Mouse (Mus musculus): ENCODE data around the gene Ccl26. TPM values are rescaled to one million over a fixed set of nuclear protein-coding genes. Genes with fewer than 3 reads are reported as not detected.
A peak's percentile ranks its signal among the peaks of the same experiment; 100 is the strongest.

Gene Ccl26
- polyA plus RNA-seq, 2 experiments: not detected

GRCm38 (mm10) chr5:135511105-135511504 is 52.3 kb downstream of the Ccl26 start:
- Histone ChIP-seq H3K27me3 (ENCODE audit: control insufficient read depth, insufficient read depth, low read length) (no peaks in the 10 kb centered on the region), H3K9ac (replicated peaks) (no peak overlapping the region), H3K27ac (no peak overlapping the region), H3K4me3 (ENCODE audit: insufficient read depth in 1 of 2, low read depth in 2 of 2, low read length in 2 of 2) (no peak overlapping the region), H3K4me2 (ENCODE audit: low read depth) (no peak overlapping the region), H3K4me1 (replicated peaks; ENCODE audit: control insufficient read depth in 2 of 2, insufficient read depth in 2 of 2, low read length in 1 of 2) (no peaks in the 10 kb centered on the region), H3K9me3 (ENCODE audit: control insufficient read depth, low read length) (no peaks in the 10 kb centered on the region), H3K36me3 (replicated peaks; ENCODE audit: control insufficient read depth, insufficient read depth, low read depth) (no peaks in the 10 kb centered on the region)
- 0 out of 2 replicates have a peak, but pooled peaks have one; percentile 10 for TF ChIP-seq CTCF (IDR thresholded peaks at IDR 0.05; ENCODE audit: low read depth)
- no peak for TF ChIP-seq EP300 (IDR thresholded peaks at IDR 0.05; ENCODE audit: low read depth)
- WGBS (ENCODE audit: insufficient replicate concordance): 51% methylated on average over 5 of the region's 5 CpGs
- DNase-seq (ENCODE audit: low read depth in 3 of 3, low spot score in 3 of 3) (no peak), ATAC-seq (ENCODE audit: insufficient read depth) (no peak)

Other genes starting within 250 kb of the Ccl26 start
- 0.03 TPM in 2 replicates for gene Fkbp6, start 213.5 kb downstream of the Ccl26 start, polyA plus RNA-seq (2012; rRNA removed)
- gene Fkbp6, start 213.5 kb downstream of the Ccl26 start, polyA plus RNA-seq (2014; fragmentation: Nextera tagmentation; extraction: Ambion mirVana): not detected in 2 replicates
- gene Trim50, start 210.3 kb downstream of the Ccl26 start, polyA plus RNA-seq (2012; rRNA removed): not detected in 2 replicates
- gene Trim50, start 210.3 kb downstream of the Ccl26 start, polyA plus RNA-seq (2014; fragmentation: Nextera tagmentation; extraction: Ambion mirVana): not detected in 2 replicates
- 12.4 and 13.9 TPM in 2 replicates for gene Nsun5, start 193.6 kb downstream of the Ccl26 start, polyA plus RNA-seq (2012; rRNA removed)
- 10.5 and 12.9 TPM in 2 replicates for gene Nsun5, start 193.6 kb downstream of the Ccl26 start, polyA plus RNA-seq (2014; fragmentation: Nextera tagmentation; extraction: Ambion mirVana)
- 7.6 and 9.7 TPM in 2 replicates for gene Pom121, start 169.0 kb downstream of the Ccl26 start, polyA plus RNA-seq (2012; rRNA removed)
- gene Pom121, start 169.0 kb downstream of the Ccl26 start, polyA plus RNA-seq (2014; fragmentation: Nextera tagmentation; extraction: Ambion mirVana): 5.4 and 7.0 TPM in 2 replicates
- gene Hip1, start 18.4 kb downstream of the Ccl26 start, polyA plus RNA-seq (2012; rRNA removed): 1.5 and 2.2 TPM in 2 replicates
- gene Hip1, start 18.4 kb downstream of the Ccl26 start, polyA plus RNA-seq (2014; fragmentation: Nextera tagmentation; extraction: Ambion mirVana): 2.8 and 2.9 TPM in 2 replicates
- gene Ccl24, start 9.5 kb upstream of the Ccl26 start, polyA plus RNA-seq (2012; rRNA removed): 11.8 and 12.1 TPM in 2 replicates
- 14.4 and 17.8 TPM in 2 replicates for gene Ccl24, start 9.5 kb upstream of the Ccl26 start, polyA plus RNA-seq (2014; fragmentation: Nextera tagmentation; extraction: Ambion mirVana)
- 4.1 and 4.6 TPM in 2 replicates for gene Rhbdd2, start 69.0 kb upstream of the Ccl26 start, polyA plus RNA-seq (2012; rRNA removed)
- gene Rhbdd2, start 69.0 kb upstream of the Ccl26 start, polyA plus RNA-seq (2014; fragmentation: Nextera tagmentation; extraction: Ambion mirVana): 7.8 and 8.3 TPM in 2 replicates
- 21.7 and 27.7 TPM in 2 replicates for gene Por, start 106.5 kb upstream of the Ccl26 start, polyA plus RNA-seq (2012; rRNA removed)
- gene Por, start 106.5 kb upstream of the Ccl26 start, polyA plus RNA-seq (2014; fragmentation: Nextera tagmentation; extraction: Ambion mirVana): 18.1 and 21.4 TPM in 2 replicates
- gene Tmem120a, start 180.9 kb upstream of the Ccl26 start, polyA plus RNA-seq (2012; rRNA removed): 5.4 and 5.7 TPM in 2 replicates
- gene Tmem120a, start 180.9 kb upstream of the Ccl26 start, polyA plus RNA-seq (2014; fragmentation: Nextera tagmentation; extraction: Ambion mirVana): 15.2 and 16.0 TPM in 2 replicates
- 0.02 TPM in 1 of 2 replicates, not detected in the other for gene Styxl1, start 214.8 kb upstream of the Ccl26 start, polyA plus RNA-seq (2012; rRNA removed)
- gene Styxl1, start 214.8 kb upstream of the Ccl26 start, polyA plus RNA-seq (2014; fragmentation: Nextera tagmentation; extraction: Ambion mirVana): not detected in 2 replicates
- gene Mdh2, start 214.9 kb upstream of the Ccl26 start, polyA plus RNA-seq (2012; rRNA removed): 211 and 224 TPM in 2 replicates
- 307 and 326 TPM in 2 replicates for gene Mdh2, start 214.9 kb upstream of the Ccl26 start, polyA plus RNA-seq (2014; fragmentation: Nextera tagmentation; extraction: Ambion mirVana)
- 0.01 and 0.27 TPM in 2 replicates for gene Srrm3, start 243.3 kb upstream of the Ccl26 start, polyA plus RNA-seq (2012; rRNA removed)
- not detected in 2 replicates for gene Srrm3, start 243.3 kb upstream of the Ccl26 start, polyA plus RNA-seq (2014; fragmentation: Nextera tagmentation; extraction: Ambion mirVana)

Measured in liver, embryonic 14.5 days (tissue).